ENCODE assay signal across 17 mouse cellular contexts in genomic region chr3:109018336-109018735, GRCm38 (mm10).
"Had no signal": no experiment of that assay in that cellular context is flagged by ENCODE, and none has a peak within 500 bp of the region (broad histone marks: within the 10 kb centered on the region; RNA-seq: fewer than 3 reads in every experiment).

No protein-coding gene starts in this region.

- DNase-seq: liver, postnatal 0 days; lung, adult 2 months; lung, postnatal 14 days; lung, postnatal 36 days; midbrain, embryonic 14.5 days; right cerebral cortex, postnatal 14 days; spleen, adult 18-20 months; thymus, adult 18-20 months; thymus, postnatal 14 days; thymus, postnatal 36 days had no signal

- ATAC-seq: liver, postnatal 0 days; lung, postnatal 0 days; midbrain, embryonic 16.5 days had no signal

- H3K27ac ChIP-seq: lung, embryonic 15.5 days; macrophage; midbrain, embryonic 12.5 days; neural tube, embryonic 12.5 days had no signal

- H3K27me3 ChIP-seq: lung, embryonic 15.5 days; megakaryocyte, embryonic 14.5 days; midbrain, embryonic 12.5 days; neural tube, embryonic 12.5 days had no signal

- H3K4me2 ChIP-seq: lung, embryonic 15.5 days; midbrain, embryonic 12.5 days; neural tube, embryonic 12.5 days had no signal

- H3K36me3 ChIP-seq: lung, embryonic 15.5 days; midbrain, embryonic 12.5 days; neural tube, embryonic 12.5 days had no signal

- H3K4me3 ChIP-seq: lung, embryonic 15.5 days; megakaryocyte, embryonic 14.5 days; midbrain, embryonic 12.5 days; neural tube, embryonic 12.5 days had no signal

- H3K9me3 ChIP-seq: lung, embryonic 15.5 days; megakaryocyte, embryonic 14.5 days; midbrain, embryonic 12.5 days; neural tube, embryonic 12.5 days had no signal

- H3K9ac ChIP-seq: liver, postnatal 0 days; lung, embryonic 15.5 days; midbrain, embryonic 12.5 days; neural tube, embryonic 12.5 days had no signal

- H3K4me1 ChIP-seq: midbrain, embryonic 12.5 days; neural tube, embryonic 12.5 days had no signal
